Mouse (Mus musculus): ENCODE data around the gene Dusp18. TPM values are rescaled to one million over a fixed set of nuclear protein-coding genes. Genes with fewer than 3 reads are reported as not detected.

Gene Dusp18
- polyA plus RNA-seq, 1 experiment from 2014 or later, result 2.5 TPM

DNA sequence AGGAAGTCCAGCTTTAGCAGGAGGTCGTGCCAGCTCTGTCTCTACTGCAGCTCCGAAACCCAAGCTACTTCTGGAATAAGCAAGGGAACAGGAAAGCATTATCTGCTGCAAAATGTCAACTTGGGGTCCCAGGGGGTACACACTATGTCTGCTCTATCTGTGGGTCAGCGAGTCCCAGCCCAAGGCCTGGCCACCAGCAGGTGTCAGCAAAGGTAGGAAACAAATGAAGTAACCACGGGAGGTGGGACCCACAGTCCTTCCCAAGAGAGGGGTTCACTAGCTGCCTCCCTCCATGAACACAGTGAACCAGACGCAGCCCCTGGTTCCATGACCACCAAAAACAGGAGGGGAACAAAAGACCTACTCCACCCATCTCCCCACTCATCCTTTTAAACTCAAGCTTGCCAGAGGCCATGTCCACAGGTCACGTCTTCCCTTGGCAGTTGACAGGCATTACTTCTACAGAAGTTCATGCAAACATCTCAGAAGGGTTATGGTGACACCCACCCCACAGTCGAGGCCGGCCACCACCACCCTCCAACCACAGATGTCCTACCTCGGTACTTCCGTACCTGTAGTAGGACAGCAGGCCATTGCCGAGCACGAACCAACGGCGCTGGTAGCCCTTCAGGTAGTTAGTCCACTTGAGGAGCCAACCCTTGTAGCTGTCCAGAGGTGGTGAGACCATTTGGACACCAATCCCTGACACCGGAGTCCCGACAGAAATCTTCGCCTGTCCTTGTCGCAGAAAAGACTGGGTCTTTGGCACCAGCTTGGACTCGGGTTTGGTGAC lies 32.2 kb upstream of the Dusp18 start:
- 77% methylated on average over 19 of the region's 19 CpGs for WGBS
- no peaks in the 10 kb centered on the region for H3K9me3 ChIP-seq (ENCODE audit: control insufficient read depth)
- no peak overlapping the region for H3K27ac ChIP-seq (ENCODE audit: low read depth, low read length)
- TF ChIP-seq CTCF (IDR thresholded peaks at IDR 0.05; ENCODE audit: low read depth), result peak; percentile 33
- ATAC-seq, result no peak
- peak overlapping the region; percentile 66 for H3K4me2 ChIP-seq (replicated peaks; ENCODE audit: low read depth)
- H3K4me1 ChIP-seq (replicated peaks; ENCODE audit: control insufficient read depth, insufficient read depth, low read length), result no peaks in the 10 kb centered on the region
- no peak overlapping the region for H3K9ac ChIP-seq (ENCODE audit: low read depth, low read length)
- peaks cover 10% of the 10 kb centered on the region; the same call in 1 of the 2 replicates for H3K27me3 ChIP-seq (replicated peaks; ENCODE audit: control insufficient read depth, insufficient read depth, low read length)
- H3K4me3 ChIP-seq (ENCODE audit: low read depth, low read length), result peak overlapping the region; percentile 28
- no peaks in the 10 kb centered on the region for H3K36me3 ChIP-seq (ENCODE audit: control insufficient read depth, insufficient read depth)

DNA sequence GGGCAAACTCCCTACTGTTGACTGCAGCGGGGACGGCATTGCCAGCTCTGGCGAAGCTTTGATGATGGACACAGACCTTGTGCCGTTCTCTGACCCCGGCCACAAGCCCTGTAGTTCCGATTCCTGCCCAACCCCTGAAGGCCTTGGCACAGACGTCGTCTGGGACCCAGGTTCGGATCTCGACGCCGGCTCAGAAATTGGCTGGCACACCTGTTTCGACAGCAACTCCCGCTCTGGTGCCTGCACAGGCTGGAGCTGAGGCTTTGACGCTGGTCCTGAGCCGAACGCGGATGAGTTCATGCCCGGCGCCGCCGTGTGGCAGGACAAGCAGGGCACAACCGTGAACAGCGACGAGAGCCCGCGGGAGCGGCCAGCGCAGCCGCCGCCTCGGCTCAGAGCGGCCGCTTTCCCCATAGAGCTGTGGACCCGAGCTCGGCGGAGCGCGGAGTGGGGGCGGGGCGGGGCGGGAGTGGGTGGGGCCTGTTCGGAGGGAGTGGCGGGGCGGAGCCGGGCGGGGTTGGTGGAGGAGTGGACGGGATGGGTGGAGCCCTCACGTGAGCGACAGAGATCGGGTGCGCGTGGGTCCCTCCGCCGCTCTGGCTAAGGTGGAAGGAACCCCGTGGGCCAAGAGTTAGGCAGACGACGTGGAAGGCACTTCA lies 31.5 kb upstream of the Dusp18 start, which contains the start of gene Osbp2:
TSS of gene Osbp2 (minus strand) at position 450 of the 659 bp plus-strand sequence.
- peak within 1 kb of the TSS; percentile 66 for H3K4me2 ChIP-seq (replicated peaks; ENCODE audit: low read depth)
- TF ChIP-seq CTCF (IDR thresholded peaks at IDR 0.05; ENCODE audit: low read depth), result peak; percentile 67
- H3K4me3 ChIP-seq (ENCODE audit: low read depth, low read length), result peak within 1 kb of the TSS; percentile 28
- no peaks in the 10 kb centered on the region for H3K36me3 ChIP-seq (ENCODE audit: control insufficient read depth, insufficient read depth)
- 0 out of 2 replicates have a peak within 1 kb of the TSS, but pooled peaks have one; percentile 40 for H3K9ac ChIP-seq (ENCODE audit: low read depth, low read length)
- peak; percentile 89 for ATAC-seq
- no peaks in the 10 kb centered on the region for H3K4me1 ChIP-seq (replicated peaks; ENCODE audit: control insufficient read depth, insufficient read depth, low read length)
- WGBS, result 4% methylated on average over 57 of the region's 58 CpGs
- H3K27ac ChIP-seq (ENCODE audit: low read depth, low read length), result no peak within 1 kb of the TSS
- H3K9me3 ChIP-seq (ENCODE audit: control insufficient read depth), result no peaks in the 10 kb centered on the region
- peaks cover 10% of the 10 kb centered on the region; the same call in 1 of the 2 replicates for H3K27me3 ChIP-seq (replicated peaks; ENCODE audit: control insufficient read depth, insufficient read depth, low read length)

DNA sequence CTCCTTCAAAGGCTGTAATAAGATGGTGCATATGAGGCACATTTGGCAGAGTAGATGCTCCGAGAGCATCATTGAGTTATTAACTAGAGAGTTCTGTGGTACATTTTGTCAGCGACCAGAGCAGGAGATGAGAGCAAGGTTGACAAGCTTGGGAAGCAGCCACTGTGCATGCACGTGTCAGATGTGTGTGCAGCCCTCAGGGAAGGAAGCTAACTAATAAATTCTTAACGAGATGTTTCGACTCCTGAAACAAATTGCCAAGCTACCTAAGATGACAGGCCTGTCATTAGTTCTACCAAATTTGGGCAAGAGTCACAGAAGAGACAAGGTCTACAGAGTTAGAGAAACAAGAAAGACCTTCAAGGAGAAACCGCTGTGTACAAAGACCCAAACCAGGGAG lies 30.7 kb upstream of the Dusp18 start:
- no peak for TF ChIP-seq CTCF (IDR thresholded peaks at IDR 0.05; ENCODE audit: low read depth)
- ATAC-seq, result no peak
- Histone ChIP-seq H3K9ac (ENCODE audit: low read depth, low read length) (no peak overlapping the region), H3K27ac (ENCODE audit: low read depth, low read length) (no peak overlapping the region), H3K9me3 (ENCODE audit: control insufficient read depth) (no peaks in the 10 kb centered on the region), H3K4me2 (replicated peaks; ENCODE audit: low read depth) (peak overlapping the region; percentile 66), H3K4me1 (replicated peaks; ENCODE audit: control insufficient read depth, insufficient read depth, low read length) (no peaks in the 10 kb centered on the region), H3K4me3 (ENCODE audit: low read depth, low read length) (peak overlapping the region; percentile 28), H3K27me3 (replicated peaks; ENCODE audit: control insufficient read depth, insufficient read depth, low read length) (peaks cover 10% of the 10 kb centered on the region; the same call in 1 of the 2 replicates), H3K36me3 (ENCODE audit: control insufficient read depth, insufficient read depth) (no peaks in the 10 kb centered on the region)
- 41% methylated on average over 6 of the region's 6 CpGs for WGBS

DNA sequence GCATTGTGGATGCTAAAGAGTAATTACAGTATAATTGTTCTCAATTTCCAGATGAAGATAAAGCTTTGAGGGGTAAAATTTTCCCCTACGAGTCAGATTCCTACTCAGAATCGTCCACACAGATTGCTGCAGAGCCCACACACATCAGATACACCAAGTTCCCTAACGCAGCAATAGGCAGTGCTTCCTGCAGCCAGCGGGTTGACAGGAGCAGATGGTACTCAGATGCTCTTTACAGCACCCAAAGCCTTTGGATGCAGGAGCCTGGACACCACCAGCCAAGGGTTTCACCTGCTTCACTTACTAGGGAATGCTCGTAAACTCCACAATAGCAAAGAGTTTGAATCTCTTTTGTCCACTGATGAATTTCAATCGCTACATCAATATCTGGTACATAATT lies 18.6 kb upstream of the Dusp18 start:
- Histone ChIP-seq H3K36me3 (ENCODE audit: control insufficient read depth, insufficient read depth) (no peaks in the 10 kb centered on the region), H3K9ac (ENCODE audit: low read depth, low read length) (no peak overlapping the region), H3K4me3 (ENCODE audit: low read depth, low read length) (no peak overlapping the region), H3K27ac (ENCODE audit: low read depth, low read length) (no peak overlapping the region), H3K4me2 (replicated peaks; ENCODE audit: low read depth) (no peak overlapping the region), H3K9me3 (ENCODE audit: control insufficient read depth) (no peaks in the 10 kb centered on the region), H3K27me3 (replicated peaks; ENCODE audit: control insufficient read depth, insufficient read depth, low read length) (no peaks in the 10 kb centered on the region), H3K4me1 (replicated peaks; ENCODE audit: control insufficient read depth, insufficient read depth, low read length) (no peaks in the 10 kb centered on the region)
- ATAC-seq, result no peak
- no peak for TF ChIP-seq CTCF (IDR thresholded peaks at IDR 0.05; ENCODE audit: low read depth)
- 76% methylated on average over 6 of the region's 6 CpGs for WGBS

DNA sequence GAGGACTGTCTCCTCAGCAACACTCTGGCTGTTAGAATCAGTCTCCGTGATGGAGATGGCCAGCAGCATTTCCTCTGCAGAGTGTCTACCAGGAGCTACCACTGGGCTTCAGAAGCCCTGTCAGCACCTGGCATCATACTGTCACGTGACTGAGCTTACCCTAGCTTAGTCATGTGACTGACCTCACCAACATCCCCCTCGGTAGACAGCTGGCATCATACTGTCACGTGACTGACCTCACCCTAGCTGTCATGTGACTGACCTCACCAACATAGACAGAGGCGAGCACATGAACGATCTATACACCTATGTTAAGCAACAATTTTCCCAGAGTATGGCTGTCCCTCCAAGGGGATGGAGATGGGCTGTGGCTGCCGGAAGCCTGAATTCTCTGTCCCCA lies 16.4 kb upstream of the Dusp18 start:
- no peak overlapping the region for H3K9ac ChIP-seq (ENCODE audit: low read depth, low read length)
- H3K27ac ChIP-seq (ENCODE audit: low read depth, low read length), result no peak overlapping the region
- H3K27me3 ChIP-seq (replicated peaks; ENCODE audit: control insufficient read depth, insufficient read depth, low read length), result peaks cover under 1% of the 10 kb centered on the region; the same call in 1 of the 2 replicates
- no peak overlapping the region for H3K4me3 ChIP-seq (ENCODE audit: low read depth, low read length)
- H3K36me3 ChIP-seq (ENCODE audit: control insufficient read depth, insufficient read depth), result no peaks in the 10 kb centered on the region
- 59% methylated on average over 7 of the region's 7 CpGs for WGBS
- no peaks in the 10 kb centered on the region for H3K9me3 ChIP-seq (ENCODE audit: control insufficient read depth)
- no peak for TF ChIP-seq CTCF (IDR thresholded peaks at IDR 0.05; ENCODE audit: low read depth)
- H3K4me1 ChIP-seq (replicated peaks; ENCODE audit: control insufficient read depth, insufficient read depth, low read length), result no peaks in the 10 kb centered on the region
- H3K4me2 ChIP-seq (replicated peaks; ENCODE audit: low read depth), result no peak overlapping the region
- ATAC-seq, result peak; percentile 56

DNA sequence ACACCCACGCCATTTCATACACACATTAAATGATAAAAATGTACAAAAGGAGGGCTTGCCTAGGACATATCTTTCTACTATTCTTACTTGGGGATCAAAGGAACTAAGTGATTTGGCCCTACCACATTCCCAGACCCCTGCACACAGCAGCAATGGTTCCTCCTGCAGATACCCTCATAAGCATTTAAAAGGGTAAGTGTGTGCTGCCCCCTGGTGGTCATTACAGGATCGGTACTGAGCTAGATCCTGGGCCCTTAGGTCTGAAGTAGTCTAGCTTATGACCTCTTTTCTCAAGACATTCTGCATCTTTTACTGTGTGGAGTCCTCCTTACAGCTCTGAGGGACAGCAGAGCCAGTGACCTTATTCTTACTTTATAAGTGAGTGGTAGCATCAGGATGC lies 15.2 kb upstream of the Dusp18 start:
- no peak for ATAC-seq
- TF ChIP-seq CTCF (IDR thresholded peaks at IDR 0.05; ENCODE audit: low read depth), result peak; percentile 91
- peaks cover 5% of the 10 kb centered on the region; the same call in 1 of the 2 replicates for H3K27me3 ChIP-seq (replicated peaks; ENCODE audit: control insufficient read depth, insufficient read depth, low read length)

More for the DNA sequence above, 15.2 kb upstream of the Dusp18 start:
- Histone ChIP-seq H3K9ac (ENCODE audit: low read depth, low read length) (no peak overlapping the region), H3K27ac (ENCODE audit: low read depth, low read length) (no peak overlapping the region), H3K4me1 (replicated peaks; ENCODE audit: control insufficient read depth, insufficient read depth, low read length) (no peaks in the 10 kb centered on the region), H3K9me3 (ENCODE audit: control insufficient read depth) (no peaks in the 10 kb centered on the region), H3K4me2 (replicated peaks; ENCODE audit: low read depth) (no peak overlapping the region), H3K4me3 (ENCODE audit: low read depth, low read length) (no peak overlapping the region), H3K36me3 (ENCODE audit: control insufficient read depth, insufficient read depth) (no peaks in the 10 kb centered on the region)
- WGBS, result 33% methylated on average over 2 of the region's 2 CpGs

All from intestine, postnatal 0 days (tissue).